Mouse (Mus musculus) hindbrain, embryonic 12.5 days (tissue): ENCODE data around the gene Mrpl44. TPM values are rescaled to one million over a fixed set of nuclear protein-coding genes. Genes with fewer than 3 reads are reported as not detected.

Experiments
- ATAC-seq: fragments of 200-750 bp; cut with Nextera tagmentation; 2 replicates; pipeline ENCODE4 v1.8.0; 2017; ENCODE audit warnings: moderate TSS enrichment; ENCODE audit not compliant: low FRiP score
- H3K27ac ChIP-seq: fragments of 300-500 bp; sonication (generic); 2 replicates; pipeline ENCODE4 v1.5.1; 2016; ENCODE audit warnings: mild to moderate bottlenecking
- H3K27me3 ChIP-seq: fragments of 300-500 bp; sonication (generic); 2 replicates; pipeline ENCODE4 v1.6.1; 2016; ENCODE audit warnings: mild to moderate bottlenecking
- H3K36me3 ChIP-seq: fragments of 300-500 bp; sonication (generic); 2 replicates; pipeline ENCODE4 v1.6.1; 2016; ENCODE audit warnings: mild to moderate bottlenecking
- H3K4me1 ChIP-seq: fragments of 300-500 bp; sonication (generic); 2 replicates; pipeline ENCODE4 v1.6.1; 2016
- H3K4me2 ChIP-seq: fragments of 300-500 bp; sonication (generic); replicated peaks from 2 replicates; pipeline ENCODE4 v1.6.1; 2016; ENCODE audit warnings: mild to moderate bottlenecking
- H3K4me3 ChIP-seq: fragments of 300-500 bp; sonication (generic); 2 replicates; pipeline ENCODE4 v1.5.1; 2016; ENCODE audit warnings: mild to moderate bottlenecking
- H3K9ac ChIP-seq: fragments of 300-500 bp; sonication (generic); 2 replicates; pipeline ENCODE4 v1.6.1; 2016; ENCODE audit warnings: mild to moderate bottlenecking, moderate library complexity
- H3K9me3 ChIP-seq: fragments of 300-500 bp; sonication (generic); replicated peaks from 2 replicates; pipeline ENCODE4 v1.6.1; 2016; ENCODE audit warnings: mild to moderate bottlenecking
- whole genome bisulfite sequencing: fragments of 180-500 bp; shearing (Covaris S2); methylation state at CpG from one replicate; pipeline ENCODE4 v1.1.7; 2016; 5-methylcytosine and 5-hydroxymethylcytosine counted together
- polyA plus RNA-seq: library from polyadenylated mRNA; unstranded; fragments of >200 nt; fragmentation: Nextera tagmentation; extraction: Ambion mirVana; gene quantifications from 2 replicates; pipeline ENCODE4 v1.2.1, GENCODE M21; 2016

The Mrpl44 gene
- polyA plus RNA-seq, 1 experiment from 2014 or later, result 48.2 TPM

DNA sequence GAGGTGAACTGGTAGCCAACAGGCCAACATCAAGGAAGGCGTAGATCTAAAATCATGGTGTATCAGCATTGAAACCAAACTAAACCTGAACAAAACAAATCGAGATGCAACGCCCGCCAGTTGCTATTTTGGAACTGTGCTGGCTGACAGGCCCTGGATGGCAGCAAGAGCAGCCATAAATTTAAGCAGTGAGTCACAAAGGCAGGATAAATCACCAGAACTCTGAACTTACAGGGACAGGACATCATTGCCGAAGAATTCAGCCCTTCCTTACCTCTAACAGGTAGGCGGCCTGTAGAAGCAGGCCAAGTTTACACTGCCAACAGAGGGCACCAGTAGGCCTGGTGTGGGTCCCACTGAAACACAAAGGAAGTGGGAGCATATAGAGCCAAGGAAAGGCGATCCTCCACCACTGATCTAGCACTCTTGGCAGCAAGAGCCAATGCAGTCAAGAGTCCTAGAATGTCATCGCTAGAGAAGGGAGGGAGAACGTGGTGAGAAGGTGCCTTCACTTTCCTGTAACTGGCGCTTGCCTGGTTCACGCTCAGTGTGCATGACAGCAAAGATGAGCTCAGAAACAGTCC, 43.6 kb downstream of the Mrpl44 start:
- Histone ChIP-seq H3K4me1 (0 out of 2 replicates have a peak, but pooled peaks cover 3% of the 10 kb centered on the region), H3K27ac (no peak overlapping the region), H3K9ac (no peak overlapping the region), H3K9me3 (no peaks in the 10 kb centered on the region), H3K36me3 (peaks cover 11% of the 10 kb centered on the region), H3K27me3 (no peaks in the 10 kb centered on the region), H3K4me3 (no peak overlapping the region), H3K4me2 (no peak overlapping the region)
- 95% methylated on average over 11 of the region's 11 CpGs for WGBS
- no peak for ATAC-seq

DNA sequence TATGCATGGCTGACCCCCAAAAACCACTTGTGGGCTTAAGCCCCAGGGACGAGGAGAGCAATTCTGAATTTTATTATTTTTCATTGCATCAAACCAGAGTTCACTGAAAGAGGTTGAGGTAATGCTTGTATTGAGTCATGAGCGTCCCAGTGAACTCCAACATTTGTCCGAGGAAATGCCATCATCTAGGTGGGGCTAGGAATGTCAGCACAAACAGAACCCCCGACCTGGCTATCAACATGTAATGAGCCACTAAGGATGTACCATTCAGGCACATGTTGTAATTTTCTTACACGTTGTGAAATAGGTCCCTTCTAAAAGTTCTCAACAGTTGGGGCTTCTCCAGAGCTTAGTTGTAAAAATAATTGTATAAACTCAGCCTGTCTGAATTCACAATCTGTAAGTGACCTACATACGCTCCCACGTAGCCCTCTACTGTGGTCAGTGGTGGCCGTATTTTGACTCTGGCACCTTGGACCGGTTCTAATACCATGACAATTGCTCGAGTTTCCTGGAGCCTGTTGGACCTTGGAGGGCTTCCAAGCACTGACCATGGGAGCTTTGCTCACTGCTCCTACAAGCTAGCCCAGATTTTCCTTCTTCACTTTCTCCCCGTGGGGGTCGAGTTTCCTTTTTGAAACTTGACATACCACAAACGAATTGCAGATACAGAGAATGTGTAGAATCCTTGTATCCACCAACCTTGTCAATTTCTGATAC, 47.1 kb downstream of the Mrpl44 start:
- Histone ChIP-seq H3K4me1 (peaks cover 10% of the 10 kb centered on the region), H3K4me3 (no peak overlapping the region), H3K4me2 (no peak overlapping the region), H3K27me3 (no peaks in the 10 kb centered on the region), H3K36me3 (0 out of 2 replicates have a peak, but pooled peaks cover 4% of the 10 kb centered on the region), H3K9ac (no peak overlapping the region), H3K27ac (no peak overlapping the region), H3K9me3 (no peaks in the 10 kb centered on the region)
- ATAC-seq, result no peak
- WGBS, result 72% methylated on average over 13 of the region's 13 CpGs

DNA sequence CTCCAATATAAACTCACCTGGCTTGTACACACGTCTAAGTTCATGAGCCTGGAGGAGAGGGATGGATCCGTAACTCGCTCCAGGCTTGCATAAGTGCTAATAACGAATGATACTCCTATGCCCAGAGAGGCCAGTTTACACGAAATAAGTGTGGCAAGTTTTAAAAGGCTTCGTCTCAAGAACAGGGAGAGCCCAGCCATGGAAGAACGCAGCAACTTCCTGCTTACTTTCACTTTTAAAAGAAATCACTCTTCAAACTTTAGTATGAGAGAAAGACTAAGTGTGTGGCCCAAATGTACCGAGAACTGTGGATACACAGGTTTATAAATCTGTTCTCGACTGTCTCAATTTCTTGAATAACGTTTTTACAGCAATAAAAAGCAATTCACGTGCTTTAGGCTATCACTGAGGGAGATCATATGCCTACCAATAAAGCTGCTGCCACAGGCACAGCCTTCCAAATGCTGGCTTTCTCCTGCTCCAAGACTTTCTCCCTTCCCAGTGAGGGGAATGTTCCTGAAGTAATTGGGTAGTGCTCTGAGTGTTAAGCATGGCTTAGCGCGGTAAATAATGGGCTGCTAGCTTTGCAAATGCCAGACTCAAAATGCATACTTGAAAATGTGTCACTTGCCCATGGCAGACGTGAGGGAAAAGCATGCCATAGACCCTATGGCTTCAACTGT, 48.3 kb downstream of the Mrpl44 start:
- Histone ChIP-seq H3K4me3 (no peak overlapping the region), H3K36me3 (0 out of 2 replicates have a peak, but pooled peaks cover 4% of the 10 kb centered on the region), H3K27me3 (no peaks in the 10 kb centered on the region), H3K4me1 (peaks cover 10% of the 10 kb centered on the region), H3K9me3 (0 out of 2 replicates have a peak, but pooled peaks cover 2% of the 10 kb centered on the region), H3K9ac (no peak overlapping the region), H3K27ac (no peak overlapping the region), H3K4me2 (no peak overlapping the region)
- no peak for ATAC-seq
- 84% methylated on average over 14 of the region's 14 CpGs for WGBS

Other genes with a start within 250 kb of the Mrpl44 start
- 0.20 and 0.48 TPM in 2 replicates for gene Ap1s3, start 104.0 kb upstream of the Mrpl44 start, polyA plus RNA-seq
- 66.0 and 68.5 TPM in 2 replicates for gene Wdfy1, start 125 bp downstream of the Mrpl44 start, polyA plus RNA-seq
- gene Serpine2, start 85.2 kb downstream of the Mrpl44 start, polyA plus RNA-seq, result 156 and 157 TPM in 2 replicates